Mouse (Mus musculus) MEL (cell line): ENCODE results near the gene Folr1. TPM values are rescaled to one million over a fixed set of nuclear protein-coding genes. Genes with fewer than 3 reads are reported as not detected.

Source experiments
- DNase-seq: peaks from one replicate; pipeline ENCODE4 v3.0.0; 2011; ENCODE audit warnings: low read depth, low spot score
- H3K27ac ChIP-seq: 2 replicates; pipeline ENCODE4 v1.5.1; 2012; ENCODE audit warnings: low read depth, mild to moderate bottlenecking, control low read depth, low read length, moderate library complexity; ENCODE audit not compliant: control insufficient read depth
- H3K27me3 ChIP-seq, 2 experiments: fragments of 150-350 bp in 1 of 2; sonication (generic) in 1 of 2; 2 replicates each; pipeline ENCODE4 v1.6.1; 2012; ENCODE audit warnings: low read length in 2 of 2, mild to moderate bottlenecking in 2 of 2, improper control_type of control experiment in 1 of 2, moderate library complexity in 1 of 2; ENCODE audit not compliant: insufficient read depth in 2 of 2, control insufficient read depth in 1 of 2
- H3K36me3 ChIP-seq, 2 experiments: 2 replicates each; pipeline ENCODE4 v1.6.1; 2012 to 2014; ENCODE audit warnings: low read length in 2 of 2, improper control_type of control experiment in 1 of 2, inconsistent platforms in 1 of 2, mild to moderate bottlenecking in 1 of 2; ENCODE audit not compliant: insufficient read depth in 2 of 2, control insufficient read depth in 1 of 2
- H3K4me1 ChIP-seq, 2 experiments: fragments of 150-350 bp in 1 of 2; sonication (generic) in 1 of 2; 2 replicates each; pipeline ENCODE4 v1.6.1; 2012; ENCODE audit warnings: low read length in 2 of 2, improper control_type of control experiment in 1 of 2, mild to moderate bottlenecking in 1 of 2; ENCODE audit not compliant: insufficient read depth in 2 of 2, control insufficient read depth in 1 of 2
- H3K4me3 ChIP-seq, 2 experiments: fragments of 150-350 bp in 1 of 2; sonication (generic) in 1 of 2; 2 replicates each; pipeline ENCODE4 v1.5.1; 2012; ENCODE audit warnings: low read depth in 2 of 2, low read length in 2 of 2, mild to moderate bottlenecking in 2 of 2, moderate library complexity in 2 of 2, control low read depth in 1 of 2, improper control_type of control experiment in 1 of 2; ENCODE audit not compliant: control insufficient read depth in 1 of 2, insufficient read depth in 1 of 2
- H3K79me2 ChIP-seq: 2 replicates; pipeline ENCODE4 v1.6.1; 2012; ENCODE audit warnings: mild to moderate bottlenecking, low read length, moderate library complexity; ENCODE audit not compliant: control insufficient read depth, poor library complexity, insufficient read depth
- H3K9ac ChIP-seq: 2 replicates; pipeline ENCODE4 v1.6.1; 2012; ENCODE audit warnings: low read depth, mild to moderate bottlenecking, control low read depth, low read length, moderate library complexity; ENCODE audit not compliant: control insufficient read depth, poor library complexity, severe bottlenecking
- H3K9me3 ChIP-seq: fragments of 150-350 bp; sonication (generic); replicated peaks from 2 replicates; pipeline ENCODE4 v1.6.1; 2012; ENCODE audit warnings: mild to moderate bottlenecking, low read length, improper control_type of control experiment, moderate library complexity; ENCODE audit not compliant: insufficient read depth
- BHLHE40 ChIP-seq: IDR thresholded peaks from 2 replicates; pipeline ENCODE4 v1.6.1; 2012; ENCODE audit warnings: low read depth, mild to moderate bottlenecking, inconsistent platforms, low read length, improper control_type of control experiment, borderline replicate concordance
- CTCF ChIP-seq, 3 experiments: IDR thresholded peaks in 2 of 3; conservative IDR thresholded peaks in 1 of 3; 2 replicates each; pipeline ENCODE4 v1.5.1; 2011 to 2012; ENCODE audit warnings: low read length in 3 of 3, low read depth in 2 of 3, mild to moderate bottlenecking in 2 of 3, improper control_type of control experiment in 1 of 3, inconsistent platforms in 1 of 3, mixed read lengths in 1 of 3, moderate library complexity in 1 of 3; ENCODE audit not compliant: control insufficient read depth in 1 of 3, insufficient read depth in 1 of 3, poor library complexity in 1 of 3, severe bottlenecking in 1 of 3
- EP300 ChIP-seq, 2 experiments: IDR thresholded peaks; 2 replicates each; pipeline ENCODE4 v1.6.1; 2011; ENCODE audit warnings: improper control_type of control experiment in 2 of 2, low read length in 2 of 2, low read depth in 1 of 2, mild to moderate bottlenecking in 1 of 2
- GABPA ChIP-seq: IDR thresholded peaks from 2 replicates; pipeline ENCODE4 v1.6.1; 2012; ENCODE audit warnings: low read depth, mild to moderate bottlenecking, inconsistent platforms, low read length, improper control_type of control experiment, moderate library complexity
- HCFC1 ChIP-seq: IDR thresholded peaks from 2 replicates; pipeline ENCODE4 v1.6.1; 2012; ENCODE audit warnings: low read depth, mild to moderate bottlenecking, inconsistent platforms, low read length, improper control_type of control experiment, moderate library complexity
- MAFK ChIP-seq: IDR thresholded peaks from 2 replicates; pipeline ENCODE4 v1.6.1; 2011; ENCODE audit warnings: low read depth, mild to moderate bottlenecking, low read length, improper control_type of control experiment, borderline replicate concordance
- MAX ChIP-seq: IDR thresholded peaks from 2 replicates; pipeline ENCODE4 v1.6.1; 2011; ENCODE audit warnings: low read length, improper control_type of control experiment
- MAZ ChIP-seq: IDR thresholded peaks from 2 replicates; pipeline ENCODE4 v1.6.1; 2012; ENCODE audit warnings: low read depth, mild to moderate bottlenecking, inconsistent platforms, low read length, improper control_type of control experiment
- MEF2A ChIP-seq: IDR thresholded peaks from 2 replicates; pipeline ENCODE4 v1.6.1; 2014; ENCODE audit warnings: low read depth, mild to moderate bottlenecking, inconsistent platforms, low read length, improper control_type of control experiment; ENCODE audit not compliant: poor library complexity, insufficient replicate concordance, severe bottlenecking; ENCODE audit errors: extremely low read depth
- POLR2A ChIP-seq, 2 experiments: IDR thresholded peaks; 2 replicates each; pipeline ENCODE4 v1.6.1; 2011 to 2012; ENCODE audit warnings: low read length in 2 of 2, mild to moderate bottlenecking in 2 of 2, control low read depth in 1 of 2, improper control_type of control experiment in 1 of 2, low read depth in 1 of 2, moderate library complexity in 1 of 2; ENCODE audit not compliant: control insufficient read depth in 1 of 2, insufficient read depth in 1 of 2, poor library complexity in 1 of 2
- RAD21 ChIP-seq: IDR thresholded peaks from 2 replicates; pipeline ENCODE4 v1.6.1; 2011; ENCODE audit warnings: mild to moderate bottlenecking, low read depth, low read length, improper control_type of control experiment
- SMC3 ChIP-seq: IDR thresholded peaks from 2 replicates; pipeline ENCODE4 v1.6.1; 2011; ENCODE audit warnings: low read depth, low read length, improper control_type of control experiment
- TAL1 ChIP-seq: IDR thresholded peaks from 2 replicates; pipeline ENCODE4 v1.6.1; 2012; ENCODE audit warnings: mild to moderate bottlenecking, inconsistent platforms, low read length, moderate library complexity, mixed read lengths
- UBTF ChIP-seq: IDR thresholded peaks from 2 replicates; pipeline ENCODE4 v1.6.1; 2012; ENCODE audit warnings: low read depth, mild to moderate bottlenecking, inconsistent platforms, low read length, improper control_type of control experiment, moderate library complexity, borderline replicate concordance; ENCODE audit not compliant: insufficient read depth
- ZNF384 ChIP-seq: IDR thresholded peaks from 2 replicates; pipeline ENCODE4 v1.6.1; 2012; ENCODE audit warnings: low read depth, mild to moderate bottlenecking, inconsistent platforms, low read length, improper control_type of control experiment
- polyA plus RNA-seq, 2 experiments: library from polyadenylated mRNA; stranded (reverse) in 1 of 2; unstranded in 1 of 2; fragments of >175 nt in 1 of 2; fragments of >200 nt in 1 of 2; gene quantifications; 2 replicates each; pipeline versions ENCODE4 v1.2.1 to v1.2.4; 2012; ENCODE audit warnings: low replicate concordance in 2 of 2, low read depth in 1 of 2; ENCODE audit not compliant: insufficient read length in 2 of 2, insufficient read depth in 1 of 2, missing spikeins in 1 of 2
- total RNA-seq: library from RNA; depleted of rRNA; stranded (reverse); fragments of 300-350 nt; gene quantifications from 2 replicates; pipeline ENCODE4 v1.2.3, GENCODE M21; 2012

The Folr1 gene
- total and polyA plus RNA-seq, 3 experiments, result 0.07 to 0.12 TPM; not detected in 1

DNA sequence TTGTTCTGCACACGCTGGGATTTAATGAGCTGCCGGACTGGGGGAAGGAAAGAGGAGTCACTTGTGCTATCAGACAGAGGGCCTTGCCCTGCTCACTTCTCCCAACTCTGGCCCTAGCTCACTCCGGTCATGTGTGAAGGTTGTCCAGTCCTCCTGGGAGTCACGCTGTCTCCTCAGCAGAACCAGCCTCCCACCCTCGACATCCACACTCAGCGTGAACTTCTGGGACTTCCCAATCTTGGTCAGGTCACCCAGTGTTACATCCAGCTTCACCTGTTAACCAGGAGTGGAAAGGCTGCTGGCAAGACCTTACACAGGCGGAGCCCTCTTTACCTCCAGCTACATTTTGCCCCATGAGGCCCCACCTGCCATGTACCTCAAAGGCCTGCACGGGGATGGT, 39.2 kb downstream of the Folr1 start:
- H3K4me3 ChIP-seq, result no peak overlapping the region
- H3K36me3 ChIP-seq, result no peaks in the 10 kb centered on the region
- H3K9ac ChIP-seq, result no peak overlapping the region

DNA sequence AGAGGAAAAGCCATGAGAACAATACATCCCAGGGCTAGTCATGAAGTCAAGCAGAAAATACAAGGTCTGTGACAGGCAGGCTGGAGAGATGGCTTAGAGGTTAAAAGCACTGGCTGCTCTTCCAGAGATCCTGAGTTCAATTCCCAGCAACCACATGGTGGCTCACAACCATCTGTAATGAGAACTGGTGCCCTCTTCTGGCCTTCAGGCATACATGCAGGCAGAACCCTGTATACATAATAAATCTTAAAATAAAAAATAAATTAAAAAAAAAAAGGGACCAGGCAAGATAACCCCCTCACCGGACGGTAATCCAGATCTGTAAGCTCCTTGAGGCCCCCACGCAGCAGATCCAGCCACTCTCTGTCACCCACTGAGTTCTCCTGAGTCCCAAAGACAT, 40.2 kb downstream of the Folr1 start:
- Histone ChIP-seq H3K9ac (no peak overlapping the region), H3K4me3 (no peak overlapping the region), H3K79me2 (no peaks in the 10 kb centered on the region), H3K27me3 (no peaks in the 10 kb centered on the region), H3K27ac (no peak overlapping the region), H3K4me1 (0 out of 4 replicates have a peak, but pooled peaks cover 0 to 3% of the 10 kb centered on the region in 2 experiments), H3K36me3 (no peaks in the 10 kb centered on the region; a peak in 1 of 4 replicates), H3K9me3 (no peaks in the 10 kb centered on the region)
- DNase-seq, result peak; percentile 38
- TF ChIP-seq CTCF (IDR thresholded peaks at IDR 0.05 in 2 of 3, conservative IDR thresholded peaks at IDR 0.05 in 1 of 3; ENCODE audit: control insufficient read depth in 1 of 3, insufficient read depth in 1 of 3, low read depth in 2 of 3, low read length in 3 of 3, poor library complexity in 1 of 3, severe bottlenecking in 1 of 3), result peak in 2 of 3 experiments; percentile 3 to 27; a peak in 2 of 6 replicates
- peak; percentile 57 for TF ChIP-seq ZNF384
- TF ChIP-seq EP300 (IDR thresholded peaks at IDR 0.05; ENCODE audit: low read depth in 1 of 2, low read length in 2 of 2), result no peak
- TF ChIP-seq SMC3, result peak; percentile 26; the same call in 1 of the 2 replicates

More for the DNA sequence above, 39.2 kb downstream of the Folr1 start:
- no peak for DNase-seq
- TF ChIP-seq POLR2A (IDR thresholded peaks at IDR 0.05; ENCODE audit: control insufficient read depth in 1 of 2, insufficient read depth in 1 of 2, low read depth in 1 of 2, low read length in 2 of 2, poor library complexity in 1 of 2), result no peak
- no peak for TF ChIP-seq MEF2A
- no peak for TF ChIP-seq UBTF
- no peak for TF ChIP-seq BHLHE40
- no peak for TF ChIP-seq HCFC1
- no peak for TF ChIP-seq ZNF384
- no peak for TF ChIP-seq SMC3
- TF ChIP-seq RAD21, result no peak
- TF ChIP-seq MAX, result no peak
- no peak for TF ChIP-seq EP300 (IDR thresholded peaks at IDR 0.05; ENCODE audit: low read depth in 1 of 2, low read length in 2 of 2)
- Histone ChIP-seq H3K79me2 (no peaks in the 10 kb centered on the region; the same call in 1 of the 2 replicates), H3K27ac (no peak overlapping the region), H3K9me3 (no peaks in the 10 kb centered on the region), H3K4me1 (0 out of 4 replicates have a peak, but pooled peaks cover 0 to 5% of the 10 kb centered on the region in 2 experiments), H3K27me3 (no peaks in the 10 kb centered on the region)

DNA sequence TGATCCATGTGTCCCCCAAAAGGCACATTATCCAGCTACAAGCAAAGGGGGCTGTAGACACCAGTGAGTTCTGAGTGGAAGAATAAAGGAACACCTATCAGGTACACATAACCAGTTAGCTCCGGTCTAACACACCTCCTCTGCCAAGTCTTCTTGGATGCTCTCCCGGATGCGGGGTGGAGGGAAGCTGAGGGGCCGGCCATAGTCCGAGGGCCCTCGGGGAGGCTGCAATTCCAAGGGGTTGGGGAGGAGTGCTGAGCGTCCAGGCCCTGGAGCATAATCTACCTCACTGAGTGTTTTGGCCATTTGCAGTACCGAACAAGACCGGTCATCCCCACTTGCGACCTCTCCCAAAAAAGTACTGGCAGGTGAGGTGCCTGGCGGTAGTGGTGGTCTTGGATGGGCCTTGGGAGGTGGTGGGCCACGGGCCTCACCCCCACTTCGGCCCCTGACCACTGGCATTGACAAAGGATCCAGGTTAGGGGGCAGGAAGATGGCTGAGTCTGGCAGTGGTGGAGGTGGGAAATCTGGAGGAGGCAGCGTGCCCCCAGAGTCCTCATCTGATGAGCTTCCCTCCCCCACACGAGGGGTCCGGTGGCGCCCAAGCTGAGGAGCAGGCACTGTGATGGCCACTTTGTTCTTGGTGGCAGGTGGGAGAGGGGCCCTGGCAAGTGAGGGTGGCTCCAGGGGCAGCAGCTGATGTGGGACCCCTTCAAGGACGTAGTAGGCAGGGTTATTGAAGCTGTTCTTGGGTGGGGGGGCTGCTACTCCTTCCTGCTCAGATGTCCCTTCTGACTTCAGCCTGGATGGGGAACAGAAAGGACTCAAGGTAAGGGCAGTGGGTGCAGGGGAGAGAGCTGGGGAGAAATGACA, 46.6 kb downstream of the Folr1 start:
- no peak for DNase-seq
- Histone ChIP-seq H3K79me2 (no peaks in the 10 kb centered on the region), H3K27me3 (no peaks in the 10 kb centered on the region), H3K9ac (no peak overlapping the region), H3K4me1 (no peaks in the 10 kb centered on the region), H3K4me3 (no peak overlapping the region), H3K9me3 (no peaks in the 10 kb centered on the region), H3K36me3 (no peaks in the 10 kb centered on the region; a peak in 1 of 4 replicates), H3K27ac (no peak overlapping the region)
- TF ChIP-seq MAZ (no peak), TAL1 (no peak), MAFK (no peak), GABPA (no peak), MEF2A (no peak), BHLHE40 (no peak)
